Mouse (Mus musculus): ENCODE results near the gene Msh3.
"Not testable (repeated sequence)": the region's sequence is repeated elsewhere in the genome, so short reads cannot be mapped to it uniquely, and the experiment has no call there.

Gene Msh3

DNA sequence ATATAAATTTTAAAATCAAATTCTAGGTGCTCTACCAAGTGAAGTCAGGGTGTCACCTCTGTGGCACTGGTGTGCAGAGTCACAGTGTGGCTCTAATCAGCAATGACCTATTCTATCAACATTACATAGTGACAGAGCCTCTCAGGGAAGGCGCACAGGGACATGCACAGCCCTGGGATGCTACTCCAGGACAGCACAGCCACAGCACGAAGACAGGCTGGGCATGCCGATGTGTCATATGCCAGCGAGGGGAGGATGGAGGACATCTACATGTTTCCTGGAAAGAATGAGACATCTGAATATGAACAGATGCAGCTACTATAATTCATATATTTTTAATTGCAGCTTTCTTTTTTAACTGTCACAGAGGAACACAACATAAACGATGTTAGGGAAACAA lies 101.0 kb downstream of the Msh3 start:
- no peak for DNase-seq (ENCODE audit: low read depth, low spot score)

DNA sequence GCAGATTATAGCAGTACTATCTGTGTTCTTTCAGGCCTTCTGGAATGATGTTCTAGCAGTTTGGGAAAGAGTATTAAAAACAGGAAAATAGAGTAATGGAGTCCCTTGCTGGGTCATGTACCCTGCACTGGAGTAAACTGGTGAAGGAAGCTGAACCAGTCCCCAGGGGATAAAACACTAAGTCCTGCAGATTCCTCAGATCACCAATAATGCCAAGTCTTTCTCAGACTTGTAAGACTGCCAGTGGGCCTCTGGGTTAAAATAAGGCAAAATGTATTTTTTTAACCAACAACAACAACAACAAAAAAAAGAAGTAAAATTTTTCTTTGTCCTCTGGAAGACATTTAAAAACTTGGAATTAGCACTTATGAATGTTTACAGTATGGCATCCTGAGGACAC lies 102.5 kb downstream of the Msh3 start:
- DNase-seq (ENCODE audit: low read depth, low spot score) = no peak

DNA sequence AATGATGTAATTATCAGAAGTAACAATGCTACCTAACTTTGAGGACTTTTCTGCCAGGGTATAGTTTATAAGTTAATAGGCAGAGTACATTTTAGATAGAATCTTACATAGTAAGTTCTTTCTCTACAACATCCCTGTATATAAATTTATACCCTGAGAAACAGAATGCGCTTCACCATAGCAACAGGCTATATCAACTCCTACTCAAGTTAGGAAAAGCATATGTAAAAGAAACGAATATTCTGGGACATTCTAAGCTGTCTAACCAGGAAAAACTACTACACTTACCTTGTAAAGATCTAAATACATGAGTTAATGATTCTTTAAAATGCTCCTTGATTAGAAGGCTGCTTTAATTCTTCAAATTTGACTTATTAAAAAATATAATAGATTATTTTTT lies 107.2 kb downstream of the Msh3 start:
- DNase-seq (ENCODE audit: low read depth, low spot score) = no peak

DNA sequence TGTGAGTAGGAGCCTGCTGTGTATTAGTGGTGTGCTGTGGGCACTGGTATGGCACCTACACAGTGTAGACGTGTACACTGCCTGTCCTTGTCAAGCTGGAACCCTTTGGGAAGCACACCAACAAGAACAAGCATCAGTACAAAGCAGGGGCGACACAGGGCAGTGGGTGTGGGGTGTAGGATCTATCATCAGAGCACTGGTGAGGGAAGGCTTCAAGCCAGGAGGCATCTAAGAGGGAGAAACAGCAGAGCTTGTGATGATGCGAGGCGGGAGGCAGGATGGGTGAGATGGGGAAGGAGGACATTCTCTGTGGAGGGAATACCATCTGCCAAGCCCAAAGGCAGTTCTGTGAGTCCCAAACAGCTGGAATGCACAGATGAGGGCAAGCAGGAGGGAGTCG lies 107.8 kb downstream of the Msh3 start:
- DNase-seq (ENCODE audit: low read depth, low spot score) = no peak

DNA sequence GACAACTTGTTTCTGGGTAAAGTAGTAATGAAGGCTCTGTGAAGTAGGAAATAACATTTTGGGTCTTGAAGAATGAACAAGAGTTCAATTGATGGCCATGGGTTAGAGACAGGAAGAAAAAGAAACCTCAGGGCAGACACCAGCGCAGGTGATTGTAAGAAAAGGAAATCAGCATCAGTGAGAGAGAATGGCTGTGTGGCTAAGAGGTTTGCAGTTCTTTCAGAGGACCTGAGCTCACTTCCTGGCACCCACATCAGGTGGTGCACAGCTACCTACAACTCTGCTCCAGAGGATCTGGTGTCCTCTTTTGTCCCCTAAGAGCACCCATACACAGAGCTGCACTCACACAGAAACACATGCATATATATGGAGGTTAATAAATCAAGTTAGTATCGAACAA lies 110.1 kb downstream of the Msh3 start:
- DNase-seq (ENCODE audit: low read depth, low spot score) = no peak

DNA sequence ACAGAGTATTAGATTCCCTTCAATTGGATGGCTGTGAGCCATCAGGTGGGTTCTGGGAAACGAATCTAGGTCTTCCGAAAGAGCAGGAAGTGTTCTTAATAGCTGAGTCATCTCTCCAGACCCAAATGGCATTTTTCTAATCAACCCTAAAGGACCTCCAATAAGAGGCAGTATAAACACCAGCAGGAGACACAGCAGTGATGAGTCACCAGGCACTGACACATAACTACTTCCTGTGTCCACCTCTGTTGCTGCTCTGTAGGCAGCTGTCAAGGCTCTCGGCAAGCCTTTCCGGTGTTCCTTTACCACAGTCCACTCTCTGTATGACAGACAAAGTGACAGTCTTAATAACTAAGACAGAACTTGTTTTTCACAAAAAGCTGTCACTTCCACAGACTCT lies 113.4 kb downstream of the Msh3 start:
- no peak for DNase-seq (ENCODE audit: low read depth, low spot score)

DNA sequence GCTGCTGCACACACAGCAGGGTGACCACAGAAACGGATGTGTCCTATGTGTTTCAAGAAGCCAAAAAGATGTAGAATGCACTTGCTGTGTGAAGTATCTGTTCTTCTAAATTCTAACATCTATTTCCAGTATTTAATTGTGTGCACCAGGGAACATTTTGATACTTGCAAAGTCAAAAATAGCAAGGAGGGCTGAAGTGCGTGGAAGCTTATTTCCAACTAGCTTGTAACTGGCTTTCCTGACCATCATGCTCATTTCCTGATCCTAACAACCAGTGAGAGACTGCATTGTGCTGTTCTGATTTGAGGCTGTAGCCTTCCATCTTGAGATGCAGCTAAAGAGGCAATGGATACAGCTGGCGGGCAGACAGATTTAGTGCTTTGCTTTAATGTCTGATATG lies 116.9 kb downstream of the Msh3 start:
- DNase-seq (ENCODE audit: low read depth, low spot score) = no peak

DNA sequence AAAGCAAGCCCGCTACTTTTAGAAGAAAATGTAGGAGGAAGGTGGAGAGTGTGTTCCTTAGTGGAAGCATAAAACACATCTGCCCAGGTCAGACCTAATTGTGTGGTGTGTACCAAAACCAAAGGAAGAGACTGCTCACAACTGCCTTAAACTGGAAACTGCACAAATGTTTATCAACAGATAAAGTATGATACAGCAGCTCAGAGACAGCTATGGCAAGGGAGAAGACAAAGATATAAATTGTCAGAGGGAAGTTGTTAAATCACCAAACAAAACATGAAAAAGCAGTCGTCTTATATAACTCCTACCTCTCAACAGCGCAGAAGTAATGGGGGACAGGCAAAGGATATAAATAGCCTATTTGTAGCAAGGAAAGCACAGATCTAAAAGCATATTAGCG lies 117.8 kb downstream of the Msh3 start:
- DNase-seq (ENCODE audit: low read depth, low spot score) = no peak

DNA sequence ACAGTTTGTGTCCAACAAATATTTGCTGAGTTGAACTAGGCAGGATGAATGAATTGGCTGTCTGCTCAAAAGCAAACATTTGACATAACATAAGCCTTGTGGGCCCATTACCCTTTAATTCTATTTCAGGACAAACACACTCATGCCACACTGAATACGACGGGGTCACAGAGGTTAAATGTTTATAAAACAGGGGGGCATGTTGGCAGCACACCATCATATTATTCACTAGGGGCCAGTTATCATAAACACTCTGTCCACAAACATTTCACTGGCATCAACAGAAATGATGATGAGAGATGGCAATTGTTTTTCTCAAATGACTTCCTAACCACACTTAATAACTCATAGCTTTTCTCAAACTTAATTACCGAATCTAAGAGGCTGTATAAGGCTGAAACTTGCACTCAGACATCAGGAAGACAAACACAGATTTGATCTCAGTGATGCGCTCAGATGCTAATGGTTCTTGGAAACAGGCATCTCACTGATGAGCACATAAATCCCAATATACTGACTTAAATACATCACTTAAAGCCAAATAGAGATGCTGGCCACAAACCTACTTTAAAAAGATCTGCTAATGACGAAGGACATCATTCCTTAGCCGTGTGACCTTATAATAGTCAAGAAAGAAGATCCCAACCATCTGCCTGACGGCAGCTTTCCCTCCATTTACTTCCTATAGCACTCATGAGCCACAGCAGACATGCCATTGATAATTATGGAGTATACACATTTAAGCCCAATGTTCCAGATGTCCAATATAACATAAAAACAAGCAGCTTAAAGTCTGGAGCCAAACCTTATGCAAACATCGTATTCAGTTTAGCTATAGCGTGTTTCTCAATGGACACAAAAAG lies 122.5 kb downstream of the Msh3 start:
- DNase-seq (ENCODE audit: low read depth, low spot score) = no peak

DNA sequence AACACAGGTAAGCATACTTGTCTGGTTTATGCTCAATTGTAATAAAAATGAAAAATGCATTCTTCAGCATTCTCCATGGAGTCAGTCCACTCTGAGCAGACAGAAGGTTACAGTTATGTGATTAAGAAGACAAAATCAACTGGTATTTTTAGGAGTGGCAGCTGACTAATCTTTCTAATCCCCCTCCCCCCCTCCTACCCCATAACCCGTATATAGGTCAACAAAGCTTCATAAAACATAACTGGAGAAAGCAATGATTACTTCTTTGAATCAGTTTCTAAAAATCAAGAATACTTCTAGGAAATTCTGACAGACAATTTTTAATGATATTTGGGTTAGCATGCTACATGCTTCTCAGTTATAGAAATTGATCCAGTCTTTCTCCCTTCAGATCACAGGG lies 126.8 kb downstream of the Msh3 start:
- DNase-seq (ENCODE audit: low read depth, low spot score) = no peak

DNA sequence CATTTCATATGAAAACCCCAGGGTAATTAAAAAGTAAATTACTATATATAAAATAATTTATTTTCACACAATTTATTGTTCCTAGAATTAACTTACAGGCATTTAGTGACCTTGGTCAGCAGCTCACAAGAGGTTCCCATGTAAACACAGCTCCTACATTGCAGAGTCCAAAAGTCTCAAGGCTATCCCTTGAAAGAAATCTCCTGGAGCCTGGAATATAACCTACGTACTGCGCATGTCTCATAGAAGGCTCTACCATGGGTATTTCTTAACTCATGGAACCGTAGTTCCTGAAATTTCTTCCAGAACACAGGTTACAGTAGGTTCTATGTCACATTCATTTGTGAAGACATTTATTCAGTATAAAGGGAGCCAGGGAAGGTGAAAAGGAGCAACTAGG lies 131.2 kb downstream of the Msh3 start:
- no peak for DNase-seq (ENCODE audit: low read depth, low spot score)

DNA sequence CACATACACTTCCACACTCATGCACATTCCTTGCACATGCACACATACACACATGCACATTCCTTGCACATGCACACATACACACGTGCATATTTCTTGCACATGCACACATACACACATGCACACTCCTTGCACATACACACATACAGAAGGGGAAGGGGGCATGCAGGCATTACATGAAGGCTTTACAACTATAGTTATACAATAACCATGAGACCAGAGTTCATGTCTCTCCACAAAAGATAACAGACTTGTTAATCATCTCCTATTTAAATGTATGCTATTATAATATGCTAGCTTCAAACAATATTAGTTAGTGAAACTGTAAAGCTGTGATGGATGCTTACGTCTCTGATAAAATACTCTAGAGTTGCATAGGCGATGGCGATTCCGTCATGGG lies 132.0 kb downstream of the Msh3 start:
- no peak for DNase-seq (ENCODE audit: low read depth, low spot score)

DNA sequence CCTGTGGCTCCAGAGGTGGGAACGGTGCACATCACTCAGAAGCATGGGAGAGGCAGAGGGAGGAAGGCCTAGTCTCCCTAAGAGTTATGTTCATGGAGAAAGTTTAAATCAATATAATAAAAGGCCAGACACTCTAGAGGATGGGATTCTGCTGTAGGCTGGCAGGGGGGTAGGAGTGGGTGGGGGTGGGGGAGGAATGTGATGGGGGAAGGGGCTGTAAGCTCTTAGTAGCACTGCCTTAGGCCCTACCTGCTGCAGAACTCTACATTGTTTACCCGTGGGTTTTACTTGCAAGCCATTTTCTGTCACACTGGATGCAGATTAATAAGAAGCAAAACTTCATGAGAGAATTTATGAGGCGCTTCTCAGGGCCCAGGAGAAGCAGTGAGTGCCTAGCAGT lies 135.0 kb downstream of the Msh3 start:
- DNase-seq (ENCODE audit: low read depth, low spot score) = no peak

DNA sequence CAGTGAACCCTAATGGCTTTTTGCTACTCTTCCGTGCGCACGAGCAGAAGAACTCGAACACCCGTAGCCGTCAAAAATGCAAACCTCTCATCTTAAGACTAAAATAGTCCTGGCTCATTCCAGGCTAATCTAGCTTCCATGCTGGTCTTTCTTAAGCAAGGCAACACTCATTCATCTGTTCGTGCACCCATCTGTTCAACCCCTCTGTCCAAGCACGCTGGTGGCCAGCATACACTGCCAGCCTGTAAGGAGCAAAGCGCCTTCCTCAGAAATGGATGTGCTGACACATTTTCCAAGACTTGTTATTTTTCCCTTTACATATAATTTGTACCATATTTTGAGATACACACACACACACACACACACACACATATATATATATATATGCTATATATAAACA lies 137.6 kb downstream of the Msh3 start:
- no peak for DNase-seq (ENCODE audit: low read depth, low spot score)

DNA sequence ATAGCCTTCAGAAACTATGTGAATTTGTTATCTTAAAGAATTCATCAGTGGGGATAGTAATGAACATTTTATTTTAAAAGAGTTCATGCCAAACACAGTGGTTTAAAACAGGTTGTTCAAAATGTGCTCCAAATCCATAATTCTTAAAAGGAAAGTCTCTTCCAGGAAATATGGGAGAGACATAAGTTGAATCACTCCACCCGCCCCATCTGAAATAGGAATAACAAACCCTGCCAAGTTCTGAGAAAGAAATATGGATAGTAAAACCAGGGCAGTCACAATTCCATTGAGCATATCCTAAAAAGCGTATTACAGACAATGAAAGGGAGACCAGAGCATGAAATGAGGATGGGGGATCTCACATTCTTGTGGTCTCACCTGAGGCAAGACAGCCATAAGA lies 157.9 kb downstream of the Msh3 start:
- no peak for DNase-seq (ENCODE audit: low read depth, low spot score)

DNA sequence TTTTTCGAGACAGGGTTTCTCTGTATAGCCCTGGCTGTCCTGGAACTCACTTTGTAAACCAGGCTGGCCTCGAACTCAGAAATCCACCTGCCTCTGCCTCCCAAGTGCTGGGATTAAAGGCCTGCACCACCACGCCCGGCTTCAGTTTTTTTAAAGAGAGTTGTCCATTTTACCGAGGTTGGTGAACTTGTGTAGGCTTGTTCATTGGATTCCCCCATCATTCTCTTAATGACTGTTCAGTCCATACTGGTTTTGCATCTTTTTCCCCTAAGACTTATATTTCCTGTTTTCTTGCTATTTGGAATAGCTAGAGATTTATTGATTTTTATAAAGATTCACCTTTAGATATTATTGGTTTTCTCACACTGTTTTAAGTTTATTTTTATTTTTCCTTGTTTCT lies 161.0 kb downstream of the Msh3 start:
- DNase-seq (ENCODE audit: low read depth, low spot score) = not testable (repeated sequence)

DNA sequence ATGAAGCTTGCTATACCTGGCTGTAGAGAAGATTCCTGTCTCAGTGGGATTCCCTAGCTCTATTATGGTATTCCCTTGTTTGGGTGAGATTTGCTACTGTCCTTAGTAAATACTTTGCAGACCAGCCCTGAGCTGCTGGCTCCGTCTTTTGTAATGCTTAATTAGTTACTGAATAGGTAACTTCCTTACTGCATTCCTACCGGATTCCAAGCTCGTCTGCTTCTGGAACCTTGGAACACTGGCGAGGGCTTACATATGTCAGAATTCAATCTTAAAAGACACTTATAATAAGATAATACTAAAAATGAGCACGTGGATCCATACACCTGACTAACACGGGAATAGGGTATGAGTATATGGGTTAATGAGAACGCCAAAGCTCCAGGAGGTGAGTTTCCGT lies 182.1 kb downstream of the Msh3 start:
- not testable (repeated sequence) for DNase-seq (ENCODE audit: low read depth, low spot score)
